Mouse (Mus musculus): ENCODE measurements at regions not wholly inside any gene's neighbourhood (a gene's known extent, or its start where the extent isn't known, plus 50 kb on each side); places are given as distances from the start of the nearest gene placed in this dataset.

DNA sequence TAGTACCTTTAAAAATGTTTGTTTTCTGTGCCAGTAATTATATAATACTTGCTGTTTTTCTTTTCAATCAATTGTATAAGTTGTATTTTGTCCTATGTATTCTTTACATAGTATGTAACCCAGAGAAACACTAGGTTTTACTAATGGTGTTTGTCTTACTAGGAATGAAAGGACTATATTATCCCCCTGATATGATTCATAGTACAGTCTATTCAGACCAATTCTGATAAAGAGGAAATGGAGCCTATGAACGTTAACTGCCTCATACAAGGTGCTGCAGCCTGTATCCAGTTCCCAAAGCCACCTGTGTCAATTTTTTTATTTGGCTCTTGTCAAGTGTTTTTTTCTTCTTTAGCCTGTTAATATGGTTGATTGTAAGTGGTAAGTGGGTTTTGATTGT lies 144.6 kb downstream of the Ahr start:
- no peak for TF ChIP-seq CTCF (IDR thresholded peaks at IDR 0.05; ENCODE audit: insufficient read depth, low read length)
- no peak for TF ChIP-seq POLR2A (IDR thresholded peaks at IDR 0.05; ENCODE audit: borderline replicate concordance, extremely low read depth, low read depth, low read length)

GRCm38 (mm10) chr12:35389839-35390238 lies 145.0 kb downstream of the Ahr start:
- no peak overlapping the region for H3K4me3 ChIP-seq (replicated peaks; ENCODE audit: extremely low read depth, low read depth, low read length)
- no peak for DNase-seq
- no peaks in the 10 kb centered on the region for H3K4me1 ChIP-seq (ENCODE audit: control insufficient read depth, insufficient read depth, low read length)
- TF ChIP-seq CTCF (IDR thresholded peaks at IDR 0.05; ENCODE audit: insufficient read depth, low read length) = no peak
- TF ChIP-seq POLR2A (IDR thresholded peaks at IDR 0.05; ENCODE audit: borderline replicate concordance, extremely low read depth, low read depth, low read length) = no peak

More for the DNA sequence above, 144.6 kb downstream of the Ahr start:
- H3K4me3 ChIP-seq (replicated peaks; ENCODE audit: extremely low read depth, low read depth, low read length) = no peak overlapping the region
- H3K4me1 ChIP-seq (ENCODE audit: control insufficient read depth, insufficient read depth, low read length) = no peaks in the 10 kb centered on the region
- WGBS = 85% methylated on average over 1 of the region's 1 CpGs
- DNase-seq = no peak

GRCm38 (mm10) chr12:35384211-35384610 lies 150.6 kb downstream of the Ahr start:
- Histone ChIP-seq H3K4me3 (replicated peaks; ENCODE audit: extremely low read depth, low read depth, low read length) (no peak overlapping the region), H3K4me1 (ENCODE audit: control insufficient read depth, insufficient read depth, low read length) (no peaks in the 10 kb centered on the region)
- 55% methylated on average over 4 of the region's 4 CpGs for WGBS
- DNase-seq = no peak
- TF ChIP-seq CTCF (IDR thresholded peaks at IDR 0.05; ENCODE audit: insufficient read depth, low read length) = no peak
- TF ChIP-seq POLR2A (IDR thresholded peaks at IDR 0.05; ENCODE audit: borderline replicate concordance, extremely low read depth, low read depth, low read length) = no peak

- H3K4me3 ChIP-seq (replicated peaks; ENCODE audit: extremely low read depth, low read depth, low read length) = no peak overlapping the region
- 91% methylated on average over 3 of the region's 3 CpGs for whole genome bisulfite sequencing
- no peaks in the 10 kb centered on the region for H3K4me1 ChIP-seq (ENCODE audit: control insufficient read depth, insufficient read depth, low read length)
- no peak for TF ChIP-seq POLR2A (IDR thresholded peaks at IDR 0.05; ENCODE audit: borderline replicate concordance, extremely low read depth, low read depth, low read length)
- TF ChIP-seq CTCF (IDR thresholded peaks at IDR 0.05; ENCODE audit: insufficient read depth, low read length) = no peak
- DNase-seq = no peak
These were observed 157.6 kb downstream of the Ahr start for GRCm38 (mm10) chr12:35377266-35377665.

GRCm38 (mm10) chr12:35376365-35376764 lies 158.5 kb downstream of the Ahr start:
- no peak for DNase-seq

DNA sequence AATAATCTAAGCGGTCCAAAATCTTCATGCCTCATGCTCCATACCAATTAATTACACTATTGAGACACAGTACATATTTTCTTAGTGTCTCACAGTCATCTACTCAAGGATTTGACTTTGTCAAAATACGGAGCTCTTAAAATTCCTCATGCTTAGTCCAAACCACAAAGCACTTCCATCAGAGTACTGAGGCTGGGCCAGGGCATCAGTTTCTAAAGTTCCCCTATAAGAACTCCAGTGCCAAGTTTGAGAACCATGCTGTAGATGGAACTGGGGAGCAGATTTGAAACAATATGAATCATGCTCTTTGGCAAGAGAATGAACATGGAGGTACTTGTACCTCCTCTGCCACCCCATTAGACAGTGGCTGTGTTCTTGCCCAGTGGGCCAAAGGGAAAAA lies 176.9 kb downstream of the Ahr start:
- TF ChIP-seq POLR2A (IDR thresholded peaks at IDR 0.05; ENCODE audit: borderline replicate concordance, extremely low read depth, low read depth, low read length) = no peak
- Histone ChIP-seq H3K4me3 (replicated peaks; ENCODE audit: extremely low read depth, low read depth, low read length) (no peak overlapping the region), H3K4me1 (ENCODE audit: control insufficient read depth, insufficient read depth, low read length) (no peaks in the 10 kb centered on the region)
- WGBS = 69% methylated on average over 2 of the region's 2 CpGs
- no peak for DNase-seq

More at GRCm38 (mm10) chr12:35376365-35376764, 158.5 kb downstream of the Ahr start:
- TF ChIP-seq POLR2A (IDR thresholded peaks at IDR 0.05; ENCODE audit: borderline replicate concordance, extremely low read depth, low read depth, low read length) = no peak
- no peak for TF ChIP-seq CTCF (IDR thresholded peaks at IDR 0.05; ENCODE audit: insufficient read depth, low read length)
- Histone ChIP-seq H3K4me1 (ENCODE audit: control insufficient read depth, insufficient read depth, low read length) (no peaks in the 10 kb centered on the region), H3K4me3 (replicated peaks; ENCODE audit: extremely low read depth, low read depth, low read length) (no peak overlapping the region)

GRCm38 (mm10) chr12:35338191-35338954 lies 196.5 kb downstream of the Ahr start:
- Histone ChIP-seq H3K4me1 (ENCODE audit: control insufficient read depth, insufficient read depth, low read length) (no peaks in the 10 kb centered on the region), H3K4me3 (replicated peaks; ENCODE audit: extremely low read depth, low read depth, low read length) (no peak overlapping the region)
- no peak for DNase-seq
- no peak for TF ChIP-seq POLR2A (IDR thresholded peaks at IDR 0.05; ENCODE audit: borderline replicate concordance, extremely low read depth, low read depth, low read length)
- 80% methylated on average over 4 of the region's 4 CpGs for WGBS

- DNase-seq = no peak
- TF ChIP-seq POLR2A (IDR thresholded peaks at IDR 0.05; ENCODE audit: borderline replicate concordance, extremely low read depth, low read depth, low read length) = no peak
- Histone ChIP-seq H3K4me1 (ENCODE audit: control insufficient read depth, insufficient read depth, low read length) (no peaks in the 10 kb centered on the region), H3K4me3 (replicated peaks; ENCODE audit: extremely low read depth, low read depth, low read length) (no peak overlapping the region)
These were observed 198.5 kb downstream of the Ahr start for GRCm38 (mm10) chr12:35336314-35336713.

- H3K4me1 ChIP-seq (ENCODE audit: control insufficient read depth, insufficient read depth, low read length) = no peaks in the 10 kb centered on the region
- no peak for TF ChIP-seq POLR2A (IDR thresholded peaks at IDR 0.05; ENCODE audit: borderline replicate concordance, extremely low read depth, low read depth, low read length)
- no peak for TF ChIP-seq CTCF (IDR thresholded peaks at IDR 0.05; ENCODE audit: insufficient read depth, low read length)
- WGBS = 78% methylated on average over 10 of the region's 10 CpGs
- no peak for DNase-seq
- no peak overlapping the region for H3K4me3 ChIP-seq (replicated peaks; ENCODE audit: extremely low read depth, low read depth, low read length)
These were observed 200.3 kb downstream of the Ahr start for GRCm38 (mm10) chr12:35334344-35335075.

- no peaks in the 10 kb centered on the region for H3K4me1 ChIP-seq (ENCODE audit: control insufficient read depth, insufficient read depth, low read length)
- WGBS = 98% methylated on average over 3 of the region's 3 CpGs
- no peak for DNase-seq
- no peak for TF ChIP-seq POLR2A (IDR thresholded peaks at IDR 0.05; ENCODE audit: borderline replicate concordance, extremely low read depth, low read depth, low read length)
- TF ChIP-seq CTCF (IDR thresholded peaks at IDR 0.05; ENCODE audit: insufficient read depth, low read length) = peak; percentile 39; the same call in 1 of the 2 replicates
- no peak overlapping the region for H3K4me3 ChIP-seq (replicated peaks; ENCODE audit: extremely low read depth, low read depth, low read length)
These were observed 203.5 kb downstream of the Ahr start for GRCm38 (mm10) chr12:35331303-35331702.

Data from lung, adult 2 months (tissue).